Mouse (Mus musculus) CH12.LX (cell line): ENCODE measurements at regions not wholly inside any gene's neighbourhood (a gene's known extent, or its start where the extent isn't known, plus 50 kb on each side); places are given as distances from the start of the nearest gene placed in this dataset.

Experiments used
- CTCF ChIP-seq, 2 experiments: IDR thresholded peaks in 1 of 2; conservative IDR thresholded peaks in 1 of 2; 2 replicates each; pipeline ENCODE4 v1.5.1; 2011 to 2012; ENCODE audit warnings: low read depth in 2 of 2, low read length in 2 of 2, improper control_type of control experiment in 1 of 2, inconsistent platforms in 1 of 2, mild to moderate bottlenecking in 1 of 2, moderate library complexity in 1 of 2
- MAX ChIP-seq: IDR thresholded peaks from 2 replicates; pipeline ENCODE4 v1.6.1; 2011; ENCODE audit warnings: low read length, improper control_type of control experiment
- NELFE ChIP-seq: IDR thresholded peaks from 2 replicates; pipeline ENCODE4 v1.6.1; 2011; ENCODE audit warnings: low read depth, low read length, improper control_type of control experiment
- USF1 ChIP-seq: IDR thresholded peaks from 2 replicates; pipeline ENCODE4 v1.6.1; 2014; ENCODE audit warnings: low read depth, mild to moderate bottlenecking, inconsistent platforms, low read length, improper control_type of control experiment

GRCm38 (mm10) chr5:46073744-46074143 lies 216.3 kb upstream of the Lcorl start:
- no peak for TF ChIP-seq CTCF (conservative IDR thresholded peaks at IDR 0.05 in 1 of 2, IDR thresholded peaks at IDR 0.05 in 1 of 2; ENCODE audit: low read depth in 2 of 2, low read length in 2 of 2)
- no peak for TF ChIP-seq USF1
- no peak for TF ChIP-seq MAX
- no peak for TF ChIP-seq NELFE
